Mouse (Mus musculus) olfactory bulb, adult 2 months (tissue): ENCODE measurements around the gene Dscam. TPM values are rescaled to one million over a fixed set of nuclear protein-coding genes. Genes with fewer than 3 reads are reported as not detected.
"Not testable (repeated sequence)": the region's sequence is repeated elsewhere in the genome, so short reads cannot be mapped to it uniquely, and the experiment has no call there.

ENCODE experiments used
- H3K27ac ChIP-seq: fragments of 200-500 bp; 2 replicates; pipeline ENCODE4 v1.5.1; 2012; ENCODE audit warnings: low read depth, low read length; ENCODE audit not compliant: insufficient read depth
- H3K4me1 ChIP-seq: fragments of 200-500 bp; 2 replicates; pipeline ENCODE4 v1.6.1; 2012; ENCODE audit warnings: low read length; ENCODE audit not compliant: control insufficient read depth, insufficient read depth
- H3K4me3 ChIP-seq: fragments of 200-500 bp; 2 replicates; pipeline ENCODE4 v1.5.1; 2012; ENCODE audit warnings: mild to moderate bottlenecking, low read depth, low read length, moderate library complexity; ENCODE audit not compliant: insufficient read depth
- CTCF ChIP-seq: fragments of 200-500 bp; IDR thresholded peaks from 2 replicates; pipeline ENCODE4 v1.5.1; 2012; ENCODE audit warnings: low read depth, mild to moderate bottlenecking, low read length, moderate library complexity; ENCODE audit not compliant: insufficient read depth
- POLR2A ChIP-seq: fragments of 200-500 bp; IDR thresholded peaks from 2 replicates; pipeline ENCODE4 v1.6.1; 2012; ENCODE audit warnings: mild to moderate bottlenecking, low read depth, low read length, moderate library complexity; ENCODE audit not compliant: insufficient read depth
- WGBS: fragments of 180-500 bp; shearing (Covaris S2); methylation state at CpG from one replicate; pipeline ENCODE4 v1.1.7; 2018; 5-methylcytosine and 5-hydroxymethylcytosine counted together
- polyA plus RNA-seq: library from polyadenylated mRNA; stranded (reverse); fragments of >200 nt; gene quantifications from 2 replicates; pipeline ENCODE4 v1.2.4, GENCODE M21; 2012; ENCODE audit warnings: low replicate concordance; ENCODE audit not compliant: missing spikeins, insufficient read depth, insufficient read length

Dscam gene
- polyA plus RNA-seq, 1 experiment, result 97.5 TPM

GRCm38 (mm10) chr16:96904359-96904758 lies 266.2 kb downstream of the Dscam start:
- TF ChIP-seq CTCF, result no peak
- TF ChIP-seq POLR2A, result no peak
- Histone ChIP-seq H3K4me1 (peaks cover 4% of the 10 kb centered on the region; the same call in 1 of the 2 replicates), H3K27ac (no peak overlapping the region), H3K4me3 (no peak overlapping the region)
- WGBS, result 41% methylated on average over 2 of the region's 2 CpGs

DNA sequence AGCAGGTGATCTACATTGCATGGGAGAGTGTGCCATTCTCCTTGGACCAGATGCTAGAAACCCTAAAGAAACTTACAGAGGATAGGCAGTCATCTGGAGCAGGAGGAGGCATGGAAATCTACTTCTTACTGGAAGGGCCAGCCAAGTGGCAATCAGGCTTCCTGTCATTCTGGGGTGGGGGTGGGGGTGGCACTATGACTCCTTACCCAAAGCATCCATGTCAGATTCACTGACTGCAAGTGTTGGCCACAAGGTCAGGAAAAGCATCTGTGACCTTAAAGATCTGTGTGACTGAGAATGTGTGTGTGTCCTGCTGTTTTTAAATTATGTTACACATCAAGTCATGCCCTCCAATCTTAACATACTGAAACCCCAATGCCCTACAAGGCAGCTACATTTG lies 268.0 kb downstream of the Dscam start:
- no peak overlapping the region for H3K4me3 ChIP-seq
- TF ChIP-seq POLR2A (no peak), CTCF (no peak)
- H3K27ac ChIP-seq, result no peak overlapping the region
- peaks cover 4% of the 10 kb centered on the region; the same call in 1 of the 2 replicates for H3K4me1 ChIP-seq

DNA sequence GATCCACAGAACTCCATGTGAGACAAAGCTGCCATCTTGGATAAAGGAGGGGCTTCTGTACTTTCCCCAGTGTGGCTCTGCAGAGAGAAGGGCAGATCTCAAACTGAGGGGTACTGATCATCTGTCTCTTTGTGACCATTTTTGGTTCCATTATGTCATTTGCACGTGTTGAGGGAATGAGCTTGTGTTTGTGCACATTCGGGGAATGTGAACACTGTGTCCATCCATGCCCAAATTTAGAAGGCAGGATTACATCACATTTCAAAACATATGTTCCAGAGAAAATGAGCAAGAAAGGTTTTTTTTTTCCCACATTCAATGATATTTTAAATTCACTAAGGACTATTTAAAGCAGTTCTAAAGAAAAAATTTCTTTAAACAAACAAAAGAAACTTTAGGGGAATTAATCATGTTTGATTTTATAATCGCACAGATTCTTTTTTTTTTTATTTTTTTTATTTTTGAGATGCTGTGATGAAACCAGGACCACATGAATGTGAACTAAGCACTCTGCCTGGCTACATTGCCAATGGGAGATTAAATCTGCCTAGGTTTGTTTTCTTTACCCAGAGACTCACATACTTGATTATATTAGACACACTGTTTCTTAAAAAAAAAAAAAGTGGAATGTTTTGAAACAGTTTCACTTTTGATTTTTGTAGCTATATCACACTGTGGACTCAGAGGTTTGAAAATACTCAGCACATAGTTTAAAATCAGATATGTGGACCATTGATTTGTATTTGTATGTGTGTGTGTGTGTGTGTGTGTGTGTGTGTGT lies 269.1 kb downstream of the Dscam start:
- Histone ChIP-seq H3K27ac (no peak overlapping the region), H3K4me1 (peaks cover 4% of the 10 kb centered on the region; the same call in 1 of the 2 replicates), H3K4me3 (no peak overlapping the region)
- TF ChIP-seq POLR2A (no peak), CTCF (no peak)
- WGBS, result 66% methylated on average over 3 of the region's 3 CpGs

GRCm38 (mm10) chr16:96899329-96899728 lies 271.2 kb downstream of the Dscam start:
- TF ChIP-seq CTCF (no peak), POLR2A (no peak)
- Histone ChIP-seq H3K4me3 (no peak overlapping the region), H3K4me1 (no peaks in the 10 kb centered on the region), H3K27ac (no peak overlapping the region)

- H3K4me1 ChIP-seq, result no peaks in the 10 kb centered on the region
- TF ChIP-seq CTCF, result no peak
- no peak for TF ChIP-seq POLR2A
- WGBS, result 48% methylated on average over 10 of the region's 10 CpGs
- no peak overlapping the region for H3K4me3 ChIP-seq
- no peak overlapping the region for H3K27ac ChIP-seq
These were observed 273.9 kb downstream of the Dscam start for GRCm38 (mm10) chr16:96896510-96897133.

- no peaks in the 10 kb centered on the region for H3K4me1 ChIP-seq
- TF ChIP-seq CTCF, result no peak
- TF ChIP-seq POLR2A, result no peak
- H3K4me3 ChIP-seq, result no peak overlapping the region
- no peak overlapping the region for H3K27ac ChIP-seq
- WGBS, result 16% methylated on average over 1 of the region's 1 CpGs
These were observed 282.5 kb downstream of the Dscam start for GRCm38 (mm10) chr16:96888036-96888435.

DNA sequence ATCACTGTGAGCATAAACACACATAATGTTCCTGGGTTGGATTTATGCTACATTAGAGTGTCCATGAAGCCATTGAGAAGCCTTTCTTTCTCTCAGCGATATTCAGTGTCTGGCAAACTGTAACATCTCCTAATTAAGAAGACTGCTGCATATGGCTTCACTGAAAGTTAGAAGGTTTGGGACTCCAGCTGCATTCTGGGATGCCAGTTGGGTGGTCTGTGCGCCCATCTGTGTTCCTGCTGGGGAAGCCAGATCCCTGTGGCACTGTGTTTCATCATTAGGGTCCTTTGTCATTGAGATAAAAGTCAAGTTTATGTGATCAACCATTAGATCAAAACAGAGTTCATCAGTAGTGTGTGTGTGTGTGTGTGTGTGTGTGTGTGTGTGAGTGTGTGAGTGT lies 284.7 kb downstream of the Dscam start:
- Histone ChIP-seq H3K4me1 (no peaks in the 10 kb centered on the region), H3K27ac (no peak overlapping the region), H3K4me3 (no peak overlapping the region)
- no peak for TF ChIP-seq POLR2A
- TF ChIP-seq CTCF, result no peak
- 73% methylated on average over 2 of the region's 2 CpGs for WGBS

GRCm38 (mm10) chr16:96884590-96884989 lies 286.0 kb downstream of the Dscam start:
- not testable (repeated sequence) for H3K27ac ChIP-seq, H3K4me3 ChIP-seq, H3K4me1 ChIP-seq
- WGBS, result 74% methylated on average over 3 of the region's 3 CpGs

GRCm38 (mm10) chr16:96877271-96877670 lies 293.3 kb downstream of the Dscam start:
- no peak for TF ChIP-seq POLR2A
- TF ChIP-seq CTCF, result no peak
- H3K4me1 ChIP-seq, result 0 out of 2 replicates have a peak, but pooled peaks cover 3% of the 10 kb centered on the region
- no peak overlapping the region for H3K4me3 ChIP-seq
- no peak overlapping the region for H3K27ac ChIP-seq
- 95% methylated on average over 4 of the region's 4 CpGs for WGBS
